Mouse (Mus musculus): ENCODE data around the gene Fcnb.

- TF ChIP-seq CTCF (IDR thresholded peaks at IDR 0.05; ENCODE audit: control insufficient read depth, insufficient read depth, low read length) (no peak), POLR2A (IDR thresholded peaks at IDR 0.05; ENCODE audit: borderline replicate concordance, control insufficient read depth, low read depth, low read length) (no peak)
These were observed 33.0 kb upstream of the Fcnb start for GRCm38 (mm10) chr2:28117490-28118308.

All from bone marrow, adult 2 months (tissue).